14 mouse cellular contexts compared by ENCODE assay signal in genomic region chr2:152617374-152617773, GRCm38 (mm10). TPM values are rescaled to one million over a fixed set of nuclear protein-coding genes. Genes with fewer than 3 reads are reported as not detected.
DNase-seq lines count a peak whose midpoint lies in the region; ATAC-seq and TF ChIP-seq lines count a peak whose summit lies in the region.
"Had no signal": no experiment of that assay in that cellular context is flagged by ENCODE, and none has a peak within 500 bp of the region (broad histone marks: within the 10 kb centered on the region; RNA-seq: fewer than 3 reads in every experiment).

No protein-coding gene starts in this region.

- 75% methylated on average over 5 of the region's 5 CpGs for WGBS in liver, adult 2 months
- 55% methylated on average over 5 of the region's 5 CpGs for WGBS in liver, embryonic 11.5 days

- TF ChIP-seq EP300 in ES-Bruce4 (IDR thresholded peaks at IDR 0.05; ENCODE audit: insufficient read depth, low read depth, low read length), result no peak

- no peaks in the 10 kb centered on the region for H3K36me3 ChIP-seq in liver, adult 2 months (ENCODE audit: control insufficient read depth, insufficient read depth, low read length)
- no peaks in the 10 kb centered on the region for H3K36me3 ChIP-seq in liver, embryonic 11.5 days (ENCODE audit: control insufficient read depth, insufficient read depth, low read length)
- H3K36me3 ChIP-seq in ES-Bruce4 (ENCODE audit: control insufficient read depth, insufficient read depth, low read length, poor library complexity, severe bottlenecking), result no peaks in the 10 kb centered on the region
- H3K36me3 ChIP-seq: embryonic facial prominence, embryonic 15.5 days; heart, embryonic 13.5 days; limb, embryonic 12.5 days had no signal

- no peak for TF ChIP-seq POLR2A in liver, adult 2 months (IDR thresholded peaks at IDR 0.05; ENCODE audit: extremely low read depth, insufficient read depth, low read length)
- no peak for TF ChIP-seq POLR2A in ES-Bruce4 (IDR thresholded peaks at IDR 0.05; ENCODE audit: insufficient read depth, low read length)
- no peak for TF ChIP-seq POLR2A in embryonic fibroblast, embryonic 13.5 days (IDR thresholded peaks at IDR 0.05; ENCODE audit: low read depth, low read length)

- H3K79me2 ChIP-seq in liver, adult 2 months (ENCODE audit: control insufficient read depth, insufficient read depth, low read length), result no peaks in the 10 kb centered on the region

- no peaks in the 10 kb centered on the region for H3K27me3 ChIP-seq in liver, adult 2 months (ENCODE audit: control insufficient read depth, insufficient read depth, low read length)
- 0 out of 2 replicates have a peak, but pooled peaks cover 2% of the 10 kb centered on the region for H3K27me3 ChIP-seq in liver, embryonic 11.5 days (replicated peaks; ENCODE audit: control insufficient read depth, insufficient read depth, low read length)
- no peaks in the 10 kb centered on the region for H3K27me3 ChIP-seq in ES-Bruce4 (ENCODE audit: control insufficient read depth, insufficient read depth, low read length, poor library complexity, severe bottlenecking)
- H3K27me3 ChIP-seq: embryonic facial prominence, embryonic 15.5 days; heart, embryonic 13.5 days had no signal

- TF ChIP-seq CTCF in liver, adult 2 months (IDR thresholded peaks at IDR 0.05; ENCODE audit: low read depth, low read length), result peak; percentile 38; the same call in 1 of the 2 replicates
- TF ChIP-seq CTCF in ES-Bruce4 (IDR thresholded peaks at IDR 0.05; ENCODE audit: low read depth, low read length), result peak; percentile 61
- TF ChIP-seq CTCF in embryonic fibroblast, embryonic 13.5 days (IDR thresholded peaks at IDR 0.05; ENCODE audit: borderline replicate concordance, insufficient read depth, low read length), result 0 out of 2 replicates have a peak, but pooled peaks have one; percentile 6

- H3K9me3 ChIP-seq in liver, embryonic 11.5 days (ENCODE audit: control insufficient read depth, low read length), result no peaks in the 10 kb centered on the region
- no peaks in the 10 kb centered on the region for H3K9me3 ChIP-seq in ES-Bruce4 (replicated peaks; ENCODE audit: control insufficient read depth, insufficient read depth, low read length, poor library complexity, severe bottlenecking)
- H3K9me3 ChIP-seq: embryonic facial prominence, embryonic 15.5 days; heart, embryonic 13.5 days; limb, embryonic 12.5 days had no signal

- H3K4me2 ChIP-seq in liver, embryonic 11.5 days, result no peak overlapping the region
- H3K4me2 ChIP-seq: embryonic facial prominence, embryonic 15.5 days; heart, embryonic 13.5 days; limb, embryonic 12.5 days had no signal

- peak; percentile 55 for DNase-seq in CD4-positive, CD25-positive, alpha-beta regulatory T cell, adult 2 months (ENCODE audit: low read depth, low spot score)
- no peak for DNase-seq in liver, adult 2 months (ENCODE audit: extremely low read depth, low read depth, low spot score)
- no peak for DNase-seq in liver, embryonic 11.5 days (ENCODE audit: low spot score)
- DNase-seq in urinary bladder, adult 18-20 months (ENCODE audit: low spot score in 2 of 2), result no peak
- DNase-seq in left cerebral cortex, adult 18-20 months (ENCODE audit: low spot score in 2 of 2), result no peak
- DNase-seq: right cerebral cortex, postnatal 25 days had no signal

- no peak overlapping the region for H3K27ac ChIP-seq in liver, adult 2 months (replicated peaks; ENCODE audit: insufficient read depth, low read depth, low read length)
- H3K27ac ChIP-seq in liver, embryonic 11.5 days (ENCODE audit: low read depth, low read length), result no peak overlapping the region
- no peak overlapping the region for H3K27ac ChIP-seq in ES-Bruce4 (ENCODE audit: insufficient read depth, low read length)
- no peak overlapping the region for H3K27ac ChIP-seq in embryonic fibroblast, embryonic 13.5 days (ENCODE audit: insufficient read depth, low read length)
- H3K27ac ChIP-seq: embryonic facial prominence, embryonic 15.5 days; heart, embryonic 13.5 days; limb, embryonic 12.5 days had no signal

- peaks cover 2% of the 10 kb centered on the region; the same call in 1 of the 2 replicates for H3K4me1 ChIP-seq in liver, adult 2 months (ENCODE audit: control insufficient read depth, insufficient read depth, low read length)
- no peaks in the 10 kb centered on the region for H3K4me1 ChIP-seq in liver, embryonic 11.5 days (replicated peaks; ENCODE audit: control insufficient read depth, insufficient read depth, low read length)
- no peaks in the 10 kb centered on the region for H3K4me1 ChIP-seq in ES-Bruce4 (ENCODE audit: control insufficient read depth, insufficient read depth, low read length)
- H3K4me1 ChIP-seq in embryonic fibroblast, embryonic 13.5 days (ENCODE audit: control insufficient read depth, insufficient read depth, low read length), result no peaks in the 10 kb centered on the region
- H3K4me1 ChIP-seq: heart, embryonic 13.5 days; limb, embryonic 12.5 days had no signal

- H3K4me3 ChIP-seq in liver, adult 2 months (ENCODE audit: insufficient read depth, low read depth, low read length), result no peak overlapping the region
- H3K4me3 ChIP-seq in liver, embryonic 11.5 days (ENCODE audit: low read depth, low read length), result no peak overlapping the region
- no peak overlapping the region for H3K4me3 ChIP-seq in ES-Bruce4 (ENCODE audit: low read depth, low read length)
- no peak overlapping the region for H3K4me3 ChIP-seq in embryonic fibroblast, embryonic 13.5 days (ENCODE audit: insufficient read depth, low read length)
- H3K4me3 ChIP-seq: embryonic facial prominence, embryonic 15.5 days; heart, embryonic 13.5 days; limb, embryonic 12.5 days had no signal

- no peak for ATAC-seq in CD4-positive, CD25-positive, alpha-beta regulatory T cell, adult 4 months
- ATAC-seq in liver, embryonic 11.5 days (replicated peaks; ENCODE audit: low FRiP score), result no peak

- no peak overlapping the region for H3K9ac ChIP-seq in liver, adult 2 months (ENCODE audit: low read depth, low read length)
- no peak overlapping the region for H3K9ac ChIP-seq in liver, embryonic 11.5 days (ENCODE audit: low read depth, low read length)
- no peak overlapping the region for H3K9ac ChIP-seq in ES-Bruce4 (ENCODE audit: low read depth, poor library complexity, severe bottlenecking)
- H3K9ac ChIP-seq: embryonic facial prominence, embryonic 15.5 days; heart, embryonic 13.5 days; limb, embryonic 12.5 days had no signal

RNA-seq across cellular contexts. Expression of gene Defb25, which starts 5.5 kb away (rescaled TPM):
- polyA plus RNA-seq in CD4-positive, CD25-positive, alpha-beta regulatory T cell, adult 4 months (2017; shearing (Covaris generic)), result not detected
- total RNA-seq in liver, adult 2 months (2014; rRNA removed), result 2.1 TPM in 1 of 2 replicates, not detected in the other
- not detected in 2 replicates for polyA plus RNA-seq in liver, adult 2 months (2012; rRNA removed)
- not detected in 2 replicates for polyA plus RNA-seq in liver, embryonic 11.5 days (2014; fragmentation: Nextera tagmentation; extraction: Ambion mirVana)
- not detected in 2 replicates for polyA plus RNA-seq in ES-Bruce4 (2011; ENCODE audit: insufficient read depth, insufficient read length, low read depth, missing spikeins)
- 1.9 and 2.0 TPM in 2 replicates for polyA plus RNA-seq in embryonic fibroblast, embryonic 13.5 days (2011; ENCODE audit: insufficient read length, low read depth, missing spikeins)
- not detected for total RNA-seq in left cerebral cortex, adult 18-20 months (2021)
- total RNA-seq: layer of hippocampus, adult 18-20 months; megakaryocyte, adult 5-6 weeks had no signal
- polyA plus RNA-seq: limb, embryonic 12.5 days had no signal

RNA-seq across cellular contexts. Expression of gene Rem1, which starts 9.4 kb away (rescaled TPM):
- not detected for polyA plus RNA-seq in CD4-positive, CD25-positive, alpha-beta regulatory T cell, adult 4 months (2017; shearing (Covaris generic))
- total RNA-seq in liver, adult 2 months (2014; rRNA removed), result 0.34 and 0.65 TPM in 2 replicates
- 0.32 and 0.35 TPM in 2 replicates for polyA plus RNA-seq in liver, adult 2 months (2012; rRNA removed)
- polyA plus RNA-seq in liver, embryonic 11.5 days (2014; fragmentation: Nextera tagmentation; extraction: Ambion mirVana), result 1.2 and 1.6 TPM in 2 replicates
- 1.2 and 1.3 TPM in 2 replicates for polyA plus RNA-seq in ES-Bruce4 (2011; ENCODE audit: insufficient read depth, insufficient read length, low read depth, missing spikeins)
- polyA plus RNA-seq in embryonic fibroblast, embryonic 13.5 days (2011; ENCODE audit: insufficient read length, low read depth, missing spikeins), result 3.9 and 4.3 TPM in 2 replicates
- total RNA-seq in left cerebral cortex, adult 18-20 months (2021), result under 1 TPM; 0.72 to 0.94 TPM

RNA-seq across cellular contexts. Expression of gene Defb36, which starts 13.2 kb away (rescaled TPM):
- polyA plus RNA-seq in CD4-positive, CD25-positive, alpha-beta regulatory T cell, adult 4 months (2017; shearing (Covaris generic)), result not detected
- total RNA-seq in liver, adult 2 months (2014; rRNA removed), result not detected in 2 replicates
- not detected in 2 replicates for polyA plus RNA-seq in liver, adult 2 months (2012; rRNA removed)
- polyA plus RNA-seq in liver, embryonic 11.5 days (2014; fragmentation: Nextera tagmentation; extraction: Ambion mirVana), result not detected in 2 replicates
- polyA plus RNA-seq in ES-Bruce4 (2011; ENCODE audit: insufficient read depth, insufficient read length, low read depth, missing spikeins), result not detected in 2 replicates
- polyA plus RNA-seq in embryonic fibroblast, embryonic 13.5 days (2011; ENCODE audit: insufficient read length, low read depth, missing spikeins), result not detected in 2 replicates
- total RNA-seq in left cerebral cortex, adult 18-20 months (2021), result not detected
- total RNA-seq: layer of hippocampus, adult 18-20 months; megakaryocyte, adult 5-6 weeks had no signal
- polyA plus RNA-seq: embryonic facial prominence, embryonic 15.5 days; heart, embryonic 13.5 days; limb, embryonic 12.5 days had no signal

RNA-seq across cellular contexts. Expression of gene Defb45, which starts 18.2 kb away (rescaled TPM):
- polyA plus RNA-seq in CD4-positive, CD25-positive, alpha-beta regulatory T cell, adult 4 months (2017; shearing (Covaris generic)), result not detected
- not detected in 2 replicates for total RNA-seq in liver, adult 2 months (2014; rRNA removed)
- not detected in 2 replicates for polyA plus RNA-seq in liver, adult 2 months (2012; rRNA removed)
- polyA plus RNA-seq in liver, embryonic 11.5 days (2014; fragmentation: Nextera tagmentation; extraction: Ambion mirVana), result not detected in 2 replicates
- polyA plus RNA-seq in ES-Bruce4 (2011; ENCODE audit: insufficient read depth, insufficient read length, low read depth, missing spikeins), result not detected in 2 replicates
- not detected in 2 replicates for polyA plus RNA-seq in embryonic fibroblast, embryonic 13.5 days (2011; ENCODE audit: insufficient read length, low read depth, missing spikeins)
- total RNA-seq in left cerebral cortex, adult 18-20 months (2021), result not detected
- total RNA-seq: layer of hippocampus, adult 18-20 months; megakaryocyte, adult 5-6 weeks had no signal
- polyA plus RNA-seq: embryonic facial prominence, embryonic 15.5 days; heart, embryonic 13.5 days; limb, embryonic 12.5 days had no signal

RNA-seq across cellular contexts. Expression of gene Defb19, which starts 37.3 kb away (rescaled TPM):
- not detected for polyA plus RNA-seq in CD4-positive, CD25-positive, alpha-beta regulatory T cell, adult 4 months (2017; shearing (Covaris generic))
- not detected in 2 replicates for total RNA-seq in liver, adult 2 months (2014; rRNA removed)
- not detected in 2 replicates for polyA plus RNA-seq in liver, adult 2 months (2012; rRNA removed)
- not detected in 2 replicates for polyA plus RNA-seq in liver, embryonic 11.5 days (2014; fragmentation: Nextera tagmentation; extraction: Ambion mirVana)
- polyA plus RNA-seq in ES-Bruce4 (2011; ENCODE audit: insufficient read depth, insufficient read length, low read depth, missing spikeins), result not detected in 2 replicates
- not detected in 2 replicates for polyA plus RNA-seq in embryonic fibroblast, embryonic 13.5 days (2011; ENCODE audit: insufficient read length, low read depth, missing spikeins)
- total RNA-seq in left cerebral cortex, adult 18-20 months (2021), result not detected
- total RNA-seq: layer of hippocampus, adult 18-20 months; megakaryocyte, adult 5-6 weeks had no signal
- polyA plus RNA-seq: embryonic facial prominence, embryonic 15.5 days; limb, embryonic 12.5 days had no signal

Comparison
In these comparisons a context has a peak if more than half of its experiments do, and no peak if none do; other contexts are left out.
1. CTCF ChIP-seq: peak in every context shown above with its lines; median percentile 61 in ES-Bruce4; 38 in liver, adult 2 months; 6 in embryonic fibroblast, embryonic 13.5 days.